Mouse (Mus musculus): ENCODE results near the gene Pde11a. TPM values are rescaled to one million over a fixed set of nuclear protein-coding genes. Genes with fewer than 3 reads are reported as not detected.
A peak's percentile ranks its signal among the peaks of the same experiment; 100 is the strongest.

Gene Pde11a
- polyA plus RNA-seq, 1 experiment from 2014 or later: 2.9 TPM

GRCm38 (mm10) chr2:75998692-75999091 lies 339.9 kb downstream of the Pde11a start:
- Histone ChIP-seq H3K27ac (replicated peaks) (no peak overlapping the region), H3K9me3 (replicated peaks) (no peaks in the 10 kb centered on the region), H3K36me3 (no peaks in the 10 kb centered on the region), H3K4me3 (replicated peaks) (no peak overlapping the region), H3K4me2 (no peak overlapping the region), H3K9ac (replicated peaks) (no peak overlapping the region), H3K4me1 (peaks cover 14% of the 10 kb centered on the region), H3K27me3 (replicated peaks) (no peaks in the 10 kb centered on the region)
- no peak for ATAC-seq (ENCODE audit: low FRiP score)
- 25% methylated on average over 8 of the region's 8 CpGs for WGBS

- no peak for ATAC-seq (ENCODE audit: low FRiP score)
- Histone ChIP-seq H3K27me3 (replicated peaks) (no peaks in the 10 kb centered on the region), H3K36me3 (no peaks in the 10 kb centered on the region), H3K9me3 (replicated peaks) (no peaks in the 10 kb centered on the region), H3K27ac (replicated peaks) (no peak overlapping the region), H3K4me2 (no peak overlapping the region), H3K9ac (replicated peaks) (no peak overlapping the region), H3K4me3 (replicated peaks) (no peak overlapping the region), H3K4me1 (peaks cover 21% of the 10 kb centered on the region)
- WGBS: 54% methylated on average over 12 of the region's 12 CpGs
These were observed 340.8 kb downstream of the Pde11a start for GRCm38 (mm10) chr2:75997726-75998125.

- no peaks in the 10 kb centered on the region for H3K27me3 ChIP-seq (replicated peaks)
- no peak overlapping the region for H3K9ac ChIP-seq (replicated peaks)
- peaks cover 33% of the 10 kb centered on the region for H3K4me1 ChIP-seq
- H3K27ac ChIP-seq (replicated peaks): no peak overlapping the region
- H3K36me3 ChIP-seq: no peaks in the 10 kb centered on the region
- H3K4me3 ChIP-seq (replicated peaks): no peak overlapping the region
- 95% methylated on average over 11 of the region's 11 CpGs for WGBS
- ATAC-seq (ENCODE audit: low FRiP score): no peak
- no peaks in the 10 kb centered on the region for H3K9me3 ChIP-seq (replicated peaks)
- no peak overlapping the region for H3K4me2 ChIP-seq
These were observed 343.7 kb downstream of the Pde11a start for GRCm38 (mm10) chr2:75994841-75995240.

GRCm38 (mm10) chr2:75991581-75992205 lies 346.9 kb downstream of the Pde11a start:
- 63% methylated on average over 6 of the region's 6 CpGs for WGBS
- H3K27ac ChIP-seq (replicated peaks): 0 out of 2 replicates have a peak overlapping the region, but pooled peaks have one; percentile 5
- no peak overlapping the region for H3K4me3 ChIP-seq (replicated peaks)
- no peaks in the 10 kb centered on the region for H3K9me3 ChIP-seq (replicated peaks)
- no peak for ATAC-seq (ENCODE audit: low FRiP score)
- H3K4me1 ChIP-seq: peaks cover 53% of the 10 kb centered on the region
- H3K4me2 ChIP-seq: no peak overlapping the region
- H3K36me3 ChIP-seq: no peaks in the 10 kb centered on the region
- H3K9ac ChIP-seq (replicated peaks): no peak overlapping the region
- no peaks in the 10 kb centered on the region for H3K27me3 ChIP-seq (replicated peaks)

GRCm38 (mm10) chr2:75990885-75991539 lies 347.6 kb downstream of the Pde11a start:
- H3K27ac ChIP-seq (replicated peaks): 0 out of 2 replicates have a peak overlapping the region, but pooled peaks have one; percentile 5
- 55% methylated on average over 13 of the region's 13 CpGs for WGBS
- no peaks in the 10 kb centered on the region for H3K27me3 ChIP-seq (replicated peaks)
- peaks cover 59% of the 10 kb centered on the region for H3K4me1 ChIP-seq
- H3K4me2 ChIP-seq: no peak overlapping the region
- H3K36me3 ChIP-seq: no peaks in the 10 kb centered on the region
- H3K9ac ChIP-seq (replicated peaks): no peak overlapping the region
- no peak for ATAC-seq (ENCODE audit: low FRiP score)
- no peak overlapping the region for H3K4me3 ChIP-seq (replicated peaks)
- H3K9me3 ChIP-seq (replicated peaks): no peaks in the 10 kb centered on the region

- H3K4me1 ChIP-seq: peaks cover 69% of the 10 kb centered on the region
- no peaks in the 10 kb centered on the region for H3K9me3 ChIP-seq (replicated peaks)
- H3K4me3 ChIP-seq (replicated peaks): no peak overlapping the region
- 37% methylated on average over 4 of the region's 4 CpGs for WGBS
- no peak for ATAC-seq (ENCODE audit: low FRiP score)
- peak overlapping the region; percentile 89 for H3K27ac ChIP-seq (replicated peaks)
- H3K27me3 ChIP-seq (replicated peaks): no peaks in the 10 kb centered on the region
- peak overlapping the region; percentile 48; the same call in 1 of the 2 replicates for H3K4me2 ChIP-seq
- no peak overlapping the region for H3K9ac ChIP-seq (replicated peaks)
- no peaks in the 10 kb centered on the region for H3K36me3 ChIP-seq
These were observed 348.9 kb downstream of the Pde11a start for GRCm38 (mm10) chr2:75989694-75990093.

- Histone ChIP-seq H3K4me3 (replicated peaks) (peak overlapping the region; percentile 5; the same call in 1 of the 2 replicates), H3K4me1 (peaks cover 72% of the 10 kb centered on the region), H3K9ac (replicated peaks) (peak overlapping the region; percentile 37), H3K9me3 (replicated peaks) (no peaks in the 10 kb centered on the region), H3K27me3 (replicated peaks) (no peaks in the 10 kb centered on the region), H3K36me3 (no peaks in the 10 kb centered on the region), H3K4me2 (peak overlapping the region; percentile 48), H3K27ac (replicated peaks) (peak overlapping the region; percentile 89)
- peak; percentile 85 for ATAC-seq (ENCODE audit: low FRiP score)
- 8% methylated on average over 7 of the region's 7 CpGs for WGBS
These were observed 349.7 kb downstream of the Pde11a start for GRCm38 (mm10) chr2:75988779-75989363.

GRCm38 (mm10) chr2:75988378-75988777 lies 350.2 kb downstream of the Pde11a start:
- peak; percentile 63 for ATAC-seq (ENCODE audit: low FRiP score)
- Histone ChIP-seq H3K27ac (replicated peaks) (peak overlapping the region; percentile 89), H3K36me3 (no peaks in the 10 kb centered on the region), H3K4me2 (peak overlapping the region; percentile 48), H3K4me1 (peaks cover 67% of the 10 kb centered on the region), H3K27me3 (replicated peaks) (no peaks in the 10 kb centered on the region), H3K9ac (replicated peaks) (peak overlapping the region; percentile 37), H3K4me3 (replicated peaks) (0 out of 2 replicates have a peak overlapping the region, but pooled peaks have one; percentile 5), H3K9me3 (replicated peaks) (no peaks in the 10 kb centered on the region)
- WGBS: 5% methylated on average over 4 of the region's 4 CpGs

- no peak for ATAC-seq (ENCODE audit: low FRiP score)
- WGBS: 59% methylated on average over 9 of the region's 9 CpGs
- Histone ChIP-seq H3K27ac (replicated peaks) (peak overlapping the region; percentile 89), H3K27me3 (replicated peaks) (no peaks in the 10 kb centered on the region), H3K9me3 (replicated peaks) (no peaks in the 10 kb centered on the region), H3K4me3 (replicated peaks) (no peak overlapping the region), H3K4me2 (no peak overlapping the region), H3K36me3 (no peaks in the 10 kb centered on the region), H3K9ac (replicated peaks) (no peak overlapping the region), H3K4me1 (peaks cover 62% of the 10 kb centered on the region)
These were observed 350.8 kb downstream of the Pde11a start for GRCm38 (mm10) chr2:75987739-75988138.

GRCm38 (mm10) chr2:75985124-75985523 lies 353.4 kb downstream of the Pde11a start:
- H3K9me3 ChIP-seq (replicated peaks): no peaks in the 10 kb centered on the region
- H3K36me3 ChIP-seq: no peaks in the 10 kb centered on the region
- H3K4me3 ChIP-seq (replicated peaks): no peak overlapping the region
- peak overlapping the region; percentile 73 for H3K27ac ChIP-seq (replicated peaks)
- H3K27me3 ChIP-seq (replicated peaks): no peaks in the 10 kb centered on the region
- peak; percentile 48 for ATAC-seq (ENCODE audit: low FRiP score)
- H3K4me1 ChIP-seq: peaks cover 53% of the 10 kb centered on the region
- 2% methylated on average over 2 of the region's 2 CpGs for WGBS
- H3K9ac ChIP-seq (replicated peaks): no peak overlapping the region
- H3K4me2 ChIP-seq: no peak overlapping the region

- no peak overlapping the region for H3K4me3 ChIP-seq (replicated peaks)
- WGBS: 45% methylated on average over 3 of the region's 3 CpGs
- H3K4me1 ChIP-seq: peaks cover 40% of the 10 kb centered on the region
- H3K27me3 ChIP-seq (replicated peaks): no peaks in the 10 kb centered on the region
- no peak overlapping the region for H3K4me2 ChIP-seq
- no peak overlapping the region for H3K9ac ChIP-seq (replicated peaks)
- no peaks in the 10 kb centered on the region for H3K9me3 ChIP-seq (replicated peaks)
- H3K36me3 ChIP-seq: no peaks in the 10 kb centered on the region
- ATAC-seq (ENCODE audit: low FRiP score): no peak
- H3K27ac ChIP-seq (replicated peaks): no peak overlapping the region
These were observed 354.7 kb downstream of the Pde11a start for GRCm38 (mm10) chr2:75983847-75984246.

GRCm38 (mm10) chr2:75983091-75983490 lies 355.5 kb downstream of the Pde11a start:
- Histone ChIP-seq H3K36me3 (no peaks in the 10 kb centered on the region), H3K9ac (replicated peaks) (no peak overlapping the region), H3K4me3 (replicated peaks) (no peak overlapping the region), H3K4me1 (peaks cover 33% of the 10 kb centered on the region), H3K27ac (replicated peaks) (no peak overlapping the region), H3K27me3 (replicated peaks) (no peaks in the 10 kb centered on the region), H3K4me2 (no peak overlapping the region), H3K9me3 (replicated peaks) (no peaks in the 10 kb centered on the region)
- WGBS: 95% methylated on average over 3 of the region's 3 CpGs
- ATAC-seq (ENCODE audit: low FRiP score): no peak
